Mouse (Mus musculus) liver, embryonic 14.5 days (tissue): ENCODE data around the gene Lin7b.

Source experiments
- CTCF ChIP-seq: IDR thresholded peaks from 2 replicates; pipeline ENCODE4 v1.5.1; 2016; ENCODE audit warnings: antibody characterized with exemption, low read depth, control low read depth
- EP300 ChIP-seq: IDR thresholded peaks from 2 replicates; pipeline ENCODE4 v1.6.1; 2016; ENCODE audit warnings: antibody characterized with exemption, low read depth

- TF ChIP-seq CTCF (no peak), EP300 (no peak)
Measured at GRCm38 (mm10) chr7:45412421-45412820, 42.0 kb upstream of the Lin7b start.
